In genomic region chr6:54038866-54039265, GRCm38 (mm10) we compare ENCODE assay signal across 10 mouse cellular contexts. TPM values are rescaled to one million over a fixed set of nuclear protein-coding genes. Genes with fewer than 3 reads are reported as not detected.
DNase-seq lines count a peak whose midpoint lies in the region; ATAC-seq and TF ChIP-seq lines count a peak whose summit lies in the region.
"Had no signal": no experiment of that assay in that cellular context is flagged by ENCODE, and none has a peak within 500 bp of the region (broad histone marks: within the 10 kb centered on the region; RNA-seq: fewer than 3 reads in every experiment).

No protein-coding gene starts in this region.

- ATAC-seq in hindbrain, embryonic 15.5 days (ENCODE audit: low FRiP score, low read depth), result no peak
- no peak for ATAC-seq in midbrain, embryonic 14.5 days (ENCODE audit: low FRiP score, low TSS enrichment)

- no peaks in the 10 kb centered on the region for H3K27me3 ChIP-seq in kidney, adult 2 months (replicated peaks; ENCODE audit: control insufficient read depth, insufficient read depth, low read length)
- no peaks in the 10 kb centered on the region for H3K27me3 ChIP-seq in hindbrain, embryonic 15.5 days
- no peaks in the 10 kb centered on the region for H3K27me3 ChIP-seq in midbrain, embryonic 14.5 days (ENCODE audit: control insufficient read depth, insufficient read depth, low read length)
- H3K27me3 ChIP-seq: Patski had no signal

- H3K9ac ChIP-seq in hindbrain, embryonic 15.5 days, result peak overlapping the region; percentile 86
- H3K9ac ChIP-seq in midbrain, embryonic 14.5 days (replicated peaks; ENCODE audit: low read length), result peak overlapping the region; percentile 89

- no peaks in the 10 kb centered on the region for H3K36me3 ChIP-seq in kidney, adult 2 months (ENCODE audit: control insufficient read depth, insufficient read depth, low read length)
- no peaks in the 10 kb centered on the region for H3K36me3 ChIP-seq in hindbrain, embryonic 15.5 days
- H3K36me3 ChIP-seq in midbrain, embryonic 14.5 days (ENCODE audit: control insufficient read depth, insufficient read depth, low read length), result no peaks in the 10 kb centered on the region

- TF ChIP-seq POLR2A in kidney, adult 2 months (IDR thresholded peaks at IDR 0.05; ENCODE audit: low read depth, low read length), result no peak

- H3K27ac ChIP-seq in kidney, adult 2 months (ENCODE audit: insufficient read depth, low read depth, low read length), result peak overlapping the region; percentile 51; the same call in 1 of the 2 replicates
- peak overlapping the region; percentile 94 for H3K27ac ChIP-seq in hindbrain, embryonic 15.5 days (replicated peaks)
- peak overlapping the region; percentile 97 for H3K27ac ChIP-seq in midbrain, embryonic 14.5 days (replicated peaks; ENCODE audit: low read depth, low read length)

- H3K9me3 ChIP-seq in hindbrain, embryonic 15.5 days, result no peaks in the 10 kb centered on the region
- H3K9me3 ChIP-seq in midbrain, embryonic 14.5 days (ENCODE audit: control insufficient read depth, low read length), result no peaks in the 10 kb centered on the region

- peaks cover 14% of the 10 kb centered on the region for H3K4me1 ChIP-seq in kidney, adult 2 months (ENCODE audit: control insufficient read depth, insufficient read depth, low read length)
- H3K4me1 ChIP-seq in hindbrain, embryonic 15.5 days (replicated peaks), result peaks cover 39% of the 10 kb centered on the region
- peaks cover 30% of the 10 kb centered on the region for H3K4me1 ChIP-seq in midbrain, embryonic 14.5 days (ENCODE audit: control insufficient read depth, insufficient read depth, low read length)

- no peak for DNase-seq in kidney, adult 2 months
- DNase-seq in kidney, postnatal 10 days, result no peak
- DNase-seq in embryo, embryonic 11 days, result peak; percentile 31
- peak; percentile 62 for DNase-seq in midbrain, embryonic 14.5 days
- DNase-seq in adrenal gland, postnatal 14 days, result no peak
- no peak for DNase-seq in urinary bladder, postnatal 36 days (ENCODE audit: low spot score in 2 of 2)
- no peak for DNase-seq in right cerebral cortex, postnatal 14 days

- no peak for TF ChIP-seq CTCF in kidney, adult 2 months (conservative IDR thresholded peaks at IDR 0.05; ENCODE audit: insufficient read depth, insufficient read length, low read depth, low read length)

- 30% methylated on average over 10 of the region's 10 CpGs for WGBS in kidney, adult 2 months
- 7% methylated on average over 10 of the region's 10 CpGs for WGBS in hindbrain, embryonic 15.5 days
- 4% methylated on average over 10 of the region's 10 CpGs for WGBS in midbrain, embryonic 14.5 days

- peak overlapping the region; percentile 69 for H3K4me3 ChIP-seq in kidney, adult 2 months (ENCODE audit: insufficient read depth, low read depth, low read length)
- peak overlapping the region; percentile 81 for H3K4me3 ChIP-seq in hindbrain, embryonic 15.5 days
- peak overlapping the region; percentile 65 for H3K4me3 ChIP-seq in midbrain, embryonic 14.5 days (replicated peaks; ENCODE audit: low read depth, low read length)

- H3K4me2 ChIP-seq in hindbrain, embryonic 15.5 days, result peak overlapping the region; percentile 90
- H3K4me2 ChIP-seq in midbrain, embryonic 14.5 days (ENCODE audit: low read length), result peak overlapping the region; percentile 65

RNA-seq across cellular contexts. Expression of gene Chn2, which starts 0.5 kb away (rescaled TPM):
- 22.8 and 24.8 TPM in 2 replicates for polyA plus RNA-seq in kidney, adult 2 months (2012; rRNA removed)
- polyA plus RNA-seq in hindbrain, embryonic 15.5 days (2015; fragmentation: Nextera tagmentation; extraction: Ambion mirVana), result 24.6 and 32.5 TPM in 2 replicates
- polyA plus RNA-seq in midbrain, embryonic 14.5 days (2014; fragmentation: Nextera tagmentation; extraction: Ambion mirVana), result 32.4 and 40.6 TPM in 2 replicates
- 6.9 and 9.9 TPM in 2 replicates for total RNA-seq in adrenal gland, postnatal 14 days (2021)
- polyA plus RNA-seq: erythroblast, embryonic 14.5 days had no signal

Comparison
In these comparisons a context has a peak if more than half of its experiments do, and no peak if none do; other contexts are left out.
1. DNase-seq: peak in embryo, embryonic 11 days (single experiment) and midbrain, embryonic 14.5 days (single experiment); none in kidney, adult 2 months (single experiment), kidney, postnatal 10 days (single experiment), adrenal gland, postnatal 14 days (single experiment), urinary bladder, postnatal 36 days (0 of 2) and right cerebral cortex, postnatal 14 days (single experiment).
2. Peak in every context shown above with its lines, with median percentiles within 50 percentile points of each other: H3K27ac ChIP-seq and H3K4me3 ChIP-seq.